Mouse (Mus musculus): ENCODE measurements around the gene Gm21972. TPM values are rescaled to one million over a fixed set of nuclear protein-coding genes. Genes with fewer than 3 reads are reported as not detected.

Gene Gm21972
- total and polyA plus RNA-seq, 2 experiments from 2014 or later: 0.52 to 1.8 TPM

- H3K9me3 ChIP-seq (ENCODE audit: low read length): no peaks in the 10 kb centered on the region
- no peak overlapping the region for H3K27ac ChIP-seq (ENCODE audit: low read depth, low read length)
- peaks cover 59% of the 10 kb centered on the region for H3K36me3 ChIP-seq (ENCODE audit: insufficient read depth)
- no peak overlapping the region for H3K4me3 ChIP-seq (ENCODE audit: low read depth, low read length)
- WGBS: 90% methylated on average over 6 of the region's 6 CpGs
- H3K27me3 ChIP-seq (ENCODE audit: insufficient read depth, low read length): no peaks in the 10 kb centered on the region
- H3K9ac ChIP-seq: no peak overlapping the region
- DNase-seq: no peak
- no peak for TF ChIP-seq CTCF (IDR thresholded peaks at IDR 0.05; ENCODE audit: low read depth)
- peaks cover 7% of the 10 kb centered on the region for H3K4me1 ChIP-seq (ENCODE audit: insufficient read depth)
- no peak for ATAC-seq
- H3K4me2 ChIP-seq (ENCODE audit: low read depth): no peak overlapping the region
Observed at GRCm38 (mm10) chr1:86160059-86160458, 26.6 kb downstream of the Gm21972 start.

- no peak for DNase-seq
- Histone ChIP-seq H3K4me3 (ENCODE audit: low read depth, low read length) (no peak overlapping the region), H3K4me2 (ENCODE audit: low read depth) (no peak overlapping the region), H3K27ac (ENCODE audit: low read depth, low read length) (no peak overlapping the region), H3K9me3 (ENCODE audit: low read length) (no peaks in the 10 kb centered on the region), H3K36me3 (ENCODE audit: insufficient read depth) (peaks cover 63% of the 10 kb centered on the region), H3K27me3 (ENCODE audit: insufficient read depth, low read length) (no peaks in the 10 kb centered on the region), H3K9ac (no peak overlapping the region), H3K4me1 (ENCODE audit: insufficient read depth) (peaks cover 3% of the 10 kb centered on the region)
- 96% methylated on average over 5 of the region's 5 CpGs for WGBS
- no peak for ATAC-seq
- TF ChIP-seq CTCF (IDR thresholded peaks at IDR 0.05; ENCODE audit: low read depth): no peak
Observed at GRCm38 (mm10) chr1:86160479-86160878, 27.0 kb downstream of the Gm21972 start.

GRCm38 (mm10) chr1:86161061-86161460, 27.6 kb downstream of the Gm21972 start:
- no peaks in the 10 kb centered on the region for H3K9me3 ChIP-seq (ENCODE audit: low read length)
- H3K36me3 ChIP-seq (ENCODE audit: insufficient read depth): peaks cover 63% of the 10 kb centered on the region
- DNase-seq (no peak), ATAC-seq (no peak)
- no peak overlapping the region for H3K4me2 ChIP-seq (ENCODE audit: low read depth)
- H3K9ac ChIP-seq: no peak overlapping the region
- 95% methylated on average over 5 of the region's 5 CpGs for WGBS
- no peak for TF ChIP-seq CTCF (IDR thresholded peaks at IDR 0.05; ENCODE audit: low read depth)
- no peak overlapping the region for H3K4me3 ChIP-seq (ENCODE audit: low read depth, low read length)
- H3K27me3 ChIP-seq (ENCODE audit: insufficient read depth, low read length): no peaks in the 10 kb centered on the region
- H3K27ac ChIP-seq (ENCODE audit: low read depth, low read length): no peak overlapping the region
- no peaks in the 10 kb centered on the region for H3K4me1 ChIP-seq (ENCODE audit: insufficient read depth)

- Histone ChIP-seq H3K4me2 (ENCODE audit: low read depth) (no peak overlapping the region), H3K4me3 (ENCODE audit: low read depth, low read length) (no peak overlapping the region), H3K27ac (ENCODE audit: low read depth, low read length) (no peak overlapping the region), H3K4me1 (ENCODE audit: insufficient read depth) (no peaks in the 10 kb centered on the region), H3K9ac (no peak overlapping the region), H3K9me3 (ENCODE audit: low read length) (no peaks in the 10 kb centered on the region), H3K27me3 (ENCODE audit: insufficient read depth, low read length) (no peaks in the 10 kb centered on the region), H3K36me3 (ENCODE audit: insufficient read depth) (peaks cover 46% of the 10 kb centered on the region)
- no peak for ATAC-seq
- DNase-seq: no peak
- TF ChIP-seq CTCF (IDR thresholded peaks at IDR 0.05; ENCODE audit: low read depth): peak; percentile 37
- WGBS: 96% methylated on average over 5 of the region's 5 CpGs
Observed at GRCm38 (mm10) chr1:86174602-86175001, 41.2 kb downstream of the Gm21972 start.

- WGBS: 93% methylated on average over 2 of the region's 2 CpGs
- ATAC-seq (no peak), DNase-seq (no peak)
- no peak overlapping the region for H3K4me3 ChIP-seq (ENCODE audit: low read depth, low read length)
- H3K4me2 ChIP-seq (ENCODE audit: low read depth): no peak overlapping the region
- no peaks in the 10 kb centered on the region for H3K4me1 ChIP-seq (ENCODE audit: insufficient read depth)
- H3K27me3 ChIP-seq (ENCODE audit: insufficient read depth, low read length): no peaks in the 10 kb centered on the region
- H3K9ac ChIP-seq: no peak overlapping the region
- H3K27ac ChIP-seq (ENCODE audit: low read depth, low read length): no peak overlapping the region
- TF ChIP-seq CTCF (IDR thresholded peaks at IDR 0.05; ENCODE audit: low read depth): no peak
- no peaks in the 10 kb centered on the region for H3K9me3 ChIP-seq (ENCODE audit: low read length)
- peaks cover 47% of the 10 kb centered on the region for H3K36me3 ChIP-seq (ENCODE audit: insufficient read depth)
Observed at GRCm38 (mm10) chr1:86176066-86176465, 42.6 kb downstream of the Gm21972 start.

- no peak overlapping the region for H3K9ac ChIP-seq
- no peaks in the 10 kb centered on the region for H3K4me1 ChIP-seq (ENCODE audit: insufficient read depth)
- peak; percentile 73 for ATAC-seq
- TF ChIP-seq CTCF (IDR thresholded peaks at IDR 0.05; ENCODE audit: low read depth): peak; percentile 100
- H3K9me3 ChIP-seq (ENCODE audit: low read length): no peaks in the 10 kb centered on the region
- no peak overlapping the region for H3K4me3 ChIP-seq (ENCODE audit: low read depth, low read length)
- peaks cover 38% of the 10 kb centered on the region for H3K36me3 ChIP-seq (ENCODE audit: insufficient read depth)
- no peaks in the 10 kb centered on the region for H3K27me3 ChIP-seq (ENCODE audit: insufficient read depth, low read length)
- no peak overlapping the region for H3K4me2 ChIP-seq (ENCODE audit: low read depth)
- H3K27ac ChIP-seq (ENCODE audit: low read depth, low read length): no peak overlapping the region
- DNase-seq: peak; percentile 88
- WGBS: 41% methylated on average over 7 of the region's 7 CpGs
Observed at GRCm38 (mm10) chr1:86178462-86179253, 45.2 kb downstream of the Gm21972 start.

- H3K36me3 ChIP-seq (ENCODE audit: insufficient read depth): peaks cover 27% of the 10 kb centered on the region
- H3K4me3 ChIP-seq (ENCODE audit: low read depth, low read length): no peak overlapping the region
- no peaks in the 10 kb centered on the region for H3K9me3 ChIP-seq (ENCODE audit: low read length)
- no peak for DNase-seq
- no peaks in the 10 kb centered on the region for H3K27me3 ChIP-seq (ENCODE audit: insufficient read depth, low read length)
- no peak overlapping the region for H3K9ac ChIP-seq
- no peak overlapping the region for H3K4me2 ChIP-seq (ENCODE audit: low read depth)
- ATAC-seq: no peak
- no peak overlapping the region for H3K27ac ChIP-seq (ENCODE audit: low read depth, low read length)
- H3K4me1 ChIP-seq (ENCODE audit: insufficient read depth): no peaks in the 10 kb centered on the region
- TF ChIP-seq CTCF (IDR thresholded peaks at IDR 0.05; ENCODE audit: low read depth): no peak
- 89% methylated on average over 5 of the region's 5 CpGs for WGBS
Observed at GRCm38 (mm10) chr1:86182004-86182709, 48.7 kb downstream of the Gm21972 start.
